Mouse (Mus musculus) stomach, postnatal 0 days (tissue): ENCODE data around the gene Igsf9b.

Experiments
- CTCF ChIP-seq: IDR thresholded peaks from 2 replicates; pipeline ENCODE4 v1.5.1; 2016; ENCODE audit warnings: antibody characterized with exemption, low read depth, mild to moderate bottlenecking, moderate library complexity
- EP300 ChIP-seq: optimal IDR thresholded peaks from 2 replicates; pipeline ENCODE3; 2016; ENCODE audit warnings: antibody characterized with exemption

- no peak for TF ChIP-seq CTCF
- no peak for TF ChIP-seq EP300
These were observed 6.5 kb downstream of the Igsf9b start for GRCm38 (mm10) chr9:27305502-27305901.
